Mouse (Mus musculus) heart, adult 2 months (tissue): ENCODE results near the gene D630003M21Rik. TPM values are rescaled to one million over a fixed set of nuclear protein-coding genes. Genes with fewer than 3 reads are reported as not detected.
A peak's percentile ranks its signal among the peaks of the same experiment; 100 is the strongest.

Source experiments
- DNase-seq, 2 experiments: peaks; one replicate each; pipeline ENCODE4 v3.0.0; 2021
- H3K27ac ChIP-seq: fragments of 200-600 bp; 2 replicates; pipeline ENCODE4 v1.8.1; 2022
- H3K27me3 ChIP-seq: fragments of 200-500 bp; 2 replicates; pipeline ENCODE4 v1.6.1; 2012; ENCODE audit warnings: mild to moderate bottlenecking, low read length, inconsistent platforms, mixed read lengths; ENCODE audit not compliant: control insufficient read depth, insufficient read depth
- H3K36me3 ChIP-seq: fragments of 200-500 bp; 2 replicates; pipeline ENCODE4 v1.6.1; 2012; ENCODE audit warnings: low read length, inconsistent platforms; ENCODE audit not compliant: control insufficient read depth, insufficient read depth
- H3K4me1 ChIP-seq: fragments of 200-500 bp; 2 replicates; pipeline ENCODE4 v1.6.1; 2011; ENCODE audit warnings: low read length; ENCODE audit not compliant: control insufficient read depth, insufficient read depth
- H3K4me3 ChIP-seq: fragments of 200-600 bp; 2 replicates; pipeline ENCODE4 v1.8.1; 2022
- H3K79me2 ChIP-seq: fragments of 200-500 bp; replicated peaks from 2 replicates; pipeline ENCODE4 v1.6.1; 2012; ENCODE audit warnings: mild to moderate bottlenecking, inconsistent platforms, low read length, moderate library complexity, mixed read lengths; ENCODE audit not compliant: control insufficient read depth, insufficient read depth
- H3K9ac ChIP-seq: fragments of 200-500 bp; 2 replicates; pipeline ENCODE4 v1.6.1; 2012; ENCODE audit warnings: low read depth, mild to moderate bottlenecking, control low read depth, inconsistent platforms, low read length, mixed read lengths
- CTCF ChIP-seq: fragments of 200-600 bp; IDR thresholded peaks from 2 replicates; pipeline ENCODE4 v1.8.1; 2022; ENCODE audit warnings: antibody characterized with exemption, mild to moderate bottlenecking, moderate library complexity
- EP300 ChIP-seq: fragments of 200-500 bp; IDR thresholded peaks from 2 replicates; pipeline ENCODE4 v1.6.1; 2011; ENCODE audit warnings: low read depth, low read length, control low read depth; ENCODE audit not compliant: insufficient read depth
- POLR2A ChIP-seq: fragments of 200-500 bp; IDR thresholded peaks from 2 replicates; pipeline ENCODE4 v1.6.1; 2011; ENCODE audit warnings: mild to moderate bottlenecking, low read depth, low read length, control low read depth; ENCODE audit not compliant: insufficient read depth
- WGBS: fragments of 180-500 bp; shearing (Covaris S2); methylation state at CpG from one replicate; pipeline ENCODE4 v1.1.7; 2018; 5-methylcytosine and 5-hydroxymethylcytosine counted together
- intact Hi-C: fragments of 180-260 bp; cut with DNase I; formaldehyde crosslinking; loops from one replicate; pipeline ENCODE4 v1.15.1; 2025
- microRNA-seq, 2 experiments: library from miRNA; unstranded; fragments of <30 nt; microRNA quantifications; one replicate each; pipeline ENCODE4 v1.2.0; 2021
- polyA plus RNA-seq: library from polyadenylated mRNA; depleted of rRNA; stranded (reverse); fragments of >200 nt; gene quantifications from 2 replicates; pipeline ENCODE4 v1.2.3, GENCODE M21; 2012; rRNA removed
- total RNA-seq, 2 experiments: library from RNA; stranded (reverse); gene quantifications; 2 replicates each; pipeline ENCODE4 v1.2.3; 2021

The D630003M21Rik gene
- total and polyA plus RNA-seq, 3 experiments = 4.6 to 6.7 (median 6.6) TPM

GRCm38 (mm10) chr2:158140664-158141063 lies 88.4 kb downstream of the D630003M21Rik start:
- 23% methylated on average over 5 of the region's 5 CpGs for WGBS
- TF ChIP-seq POLR2A (no peak), EP300 (peak; percentile 91; the same call in 1 of the 2 replicates)
- Histone ChIP-seq H3K79me2 (no peaks in the 10 kb centered on the region), H3K9ac (peak overlapping the region; percentile 28), H3K4me3 (peak overlapping the region; percentile 9; the same call in 1 of the 2 replicates), H3K27ac (peak overlapping the region; percentile 90), H3K27me3 (no peaks in the 10 kb centered on the region), H3K36me3 (peaks cover 39% of the 10 kb centered on the region), H3K4me1 (peaks cover 48% of the 10 kb centered on the region)
- intact Hi-C loops = loop anchor here (1.0 kb wide), 1 partner anchor 18 kb away; no protein-coding TSS in a partner anchor
- peak in 1 of 2 experiments; percentile 61 for DNase-seq

DNA sequence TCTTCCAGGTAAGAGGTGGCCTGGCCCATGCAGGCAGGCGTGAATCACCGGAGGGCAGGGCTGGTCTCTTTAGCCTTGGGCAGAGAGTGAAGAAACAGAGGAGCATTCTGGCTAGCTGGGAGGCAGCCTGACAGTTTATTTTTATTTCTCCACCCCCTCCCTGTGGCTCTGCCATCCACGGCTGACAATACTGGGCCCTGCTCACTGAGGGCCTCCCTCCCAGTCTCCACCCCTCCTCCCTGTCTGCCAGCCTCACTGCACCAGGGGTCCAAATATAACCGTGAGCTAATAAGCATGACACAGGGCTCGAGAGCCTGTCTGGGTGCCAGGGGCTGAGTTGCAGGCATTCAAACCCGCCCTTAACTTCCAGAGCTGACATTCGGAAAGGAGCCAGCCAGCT lies 89.4 kb downstream of the D630003M21Rik start:
- peaks cover 43% of the 10 kb centered on the region for H3K36me3 ChIP-seq
- H3K4me3 ChIP-seq = no peak overlapping the region
- DNase-seq = peak; percentile 72 to 89
- intact Hi-C loops = no loop called here
- peaks cover 48% of the 10 kb centered on the region for H3K4me1 ChIP-seq
- WGBS = 27% methylated on average over 7 of the region's 7 CpGs
- H3K79me2 ChIP-seq = no peaks in the 10 kb centered on the region
- TF ChIP-seq POLR2A (peak; percentile 67), EP300 (peak; percentile 81), CTCF (no peak)
- peak overlapping the region; percentile 90 for H3K27ac ChIP-seq
- no peaks in the 10 kb centered on the region for H3K27me3 ChIP-seq
- H3K9ac ChIP-seq = peak overlapping the region; percentile 65

- WGBS = 71% methylated on average over 9 of the region's 9 CpGs
- H3K36me3 ChIP-seq = peaks cover 45% of the 10 kb centered on the region
- DNase-seq = peak in 1 of 2 experiments; percentile 31
- intact Hi-C loops = no loop called here
- peak overlapping the region; percentile 90 for H3K27ac ChIP-seq
- TF ChIP-seq CTCF = no peak
- TF ChIP-seq POLR2A = no peak
- TF ChIP-seq EP300 = no peak
- H3K27me3 ChIP-seq = no peaks in the 10 kb centered on the region
- H3K9ac ChIP-seq = peak overlapping the region; percentile 65; the same call in 1 of the 2 replicates
- H3K4me1 ChIP-seq = peaks cover 49% of the 10 kb centered on the region
- H3K4me3 ChIP-seq = no peak overlapping the region
- no peaks in the 10 kb centered on the region for H3K79me2 ChIP-seq
Measured at GRCm38 (mm10) chr2:158138778-158139177, 90.2 kb downstream of the D630003M21Rik start.

- 51% methylated on average over 12 of the region's 12 CpGs for WGBS
Measured at GRCm38 (mm10) chr2:158137771-158138170, 91.3 kb downstream of the D630003M21Rik start.

DNA sequence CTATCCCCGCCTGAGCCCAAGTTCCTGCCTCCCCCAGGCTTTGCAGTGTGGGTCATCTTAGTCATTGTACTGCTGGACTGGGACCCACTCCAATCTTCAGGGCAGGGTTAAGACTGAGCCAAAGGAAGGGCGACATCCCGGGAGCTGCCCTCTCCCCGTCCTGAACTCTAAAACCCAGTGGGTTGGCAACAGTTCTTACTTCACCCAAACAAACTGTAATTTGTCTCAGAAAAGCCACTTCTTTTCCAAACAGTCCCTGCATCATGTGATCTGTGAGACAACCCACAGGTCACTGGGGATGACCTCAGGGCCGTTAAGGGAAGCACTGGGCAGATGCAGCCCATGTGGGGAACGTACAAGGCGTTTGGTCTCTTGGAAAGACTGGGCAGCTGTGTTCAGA lies 92.8 kb downstream of the D630003M21Rik start:
- 9% methylated on average over 7 of the region's 7 CpGs for WGBS
- 0 out of 2 replicates have a peak, but pooled peaks have one; percentile 25 for TF ChIP-seq POLR2A
- peak; percentile 61; the same call in 1 of the 2 replicates for TF ChIP-seq EP300
- no peak for TF ChIP-seq CTCF
- H3K36me3 ChIP-seq = peaks cover 48% of the 10 kb centered on the region
- H3K27ac ChIP-seq = peak overlapping the region; percentile 65
- no peak overlapping the region for H3K9ac ChIP-seq
- intact Hi-C loops = no loop called here
- DNase-seq = peak; percentile 54 to 71
- no peak overlapping the region for H3K4me3 ChIP-seq
- no peaks in the 10 kb centered on the region for H3K27me3 ChIP-seq
- H3K4me1 ChIP-seq = peaks cover 43% of the 10 kb centered on the region
- no peaks in the 10 kb centered on the region for H3K79me2 ChIP-seq

More at GRCm38 (mm10) chr2:158137771-158138170, 91.3 kb downstream of the D630003M21Rik start:
- intact Hi-C loops = no loop called here
- H3K4me1 ChIP-seq = peaks cover 46% of the 10 kb centered on the region
- peaks cover 48% of the 10 kb centered on the region for H3K36me3 ChIP-seq
- no peaks in the 10 kb centered on the region for H3K79me2 ChIP-seq
- no peak overlapping the region for H3K9ac ChIP-seq
- no peak for DNase-seq
- H3K27me3 ChIP-seq = no peaks in the 10 kb centered on the region
- H3K27ac ChIP-seq = peak overlapping the region; percentile 90
- H3K4me3 ChIP-seq = no peak overlapping the region
- no peak for TF ChIP-seq POLR2A
- TF ChIP-seq EP300 = no peak
- no peak for TF ChIP-seq CTCF

DNA sequence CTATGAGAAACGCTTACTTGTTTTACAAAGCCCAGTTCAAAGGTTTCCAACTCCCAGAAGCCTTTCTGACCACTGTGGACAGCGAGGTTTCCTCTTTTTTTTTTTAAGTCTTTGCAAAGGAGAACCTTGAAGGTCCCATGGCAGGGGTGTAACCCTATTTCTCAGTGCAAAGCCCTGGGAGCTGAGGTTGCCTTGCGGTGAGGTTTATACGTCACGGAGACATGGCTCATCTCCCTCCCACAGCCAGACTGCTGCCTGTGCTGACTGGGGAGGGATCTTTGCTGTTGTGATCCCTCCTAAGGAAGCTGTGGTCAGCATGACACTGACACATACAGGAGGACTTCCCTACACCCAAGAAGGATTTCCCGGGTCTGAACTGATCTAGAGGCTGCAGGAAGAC lies 96.0 kb downstream of the D630003M21Rik start:
- H3K27ac ChIP-seq = no peak overlapping the region; the same call in 1 of the 2 replicates

More for the DNA sequence above, 96.0 kb downstream of the D630003M21Rik start:
- Histone ChIP-seq H3K79me2 (no peaks in the 10 kb centered on the region), H3K9ac (no peak overlapping the region), H3K36me3 (peaks cover 52% of the 10 kb centered on the region), H3K4me1 (peaks cover 46% of the 10 kb centered on the region), H3K27me3 (no peaks in the 10 kb centered on the region), H3K4me3 (no peak overlapping the region)
- intact Hi-C loops = no loop called here
- TF ChIP-seq CTCF (no peak), EP300 (no peak), POLR2A (no peak)
- WGBS = 62% methylated on average over 6 of the region's 6 CpGs
- DNase-seq = no peak

Small RNA genes lying within 50 kb of the gene (microRNA-seq; reads per million reads assigned to microRNA genes)
- gene Mir7685 = 0 to 0.39 reads per million in 2 experiments

Other genes starting within 250 kb of the D630003M21Rik start
- 10 to 100 TPM; 24.3 to 25.3 TPM for gene Tti1, start 200.8 kb downstream of the D630003M21Rik start, total RNA-seq
- gene Tti1, start 200.8 kb downstream of the D630003M21Rik start, polyA plus RNA-seq = 17.3 and 25.9 TPM in 2 replicates
- gene Rprd1b, start 200.7 kb downstream of the D630003M21Rik start, total RNA-seq = 10 to 100 TPM; 32.9 to 33.5 TPM
- gene Rprd1b, start 200.7 kb downstream of the D630003M21Rik start, polyA plus RNA-seq = 15.9 and 20.8 TPM in 2 replicates
- gene Tgm2, start 82.8 kb downstream of the D630003M21Rik start, total RNA-seq = 100 to 1,000 TPM; 270 to 286 TPM
- gene Tgm2, start 82.8 kb downstream of the D630003M21Rik start, polyA plus RNA-seq = 155 and 205 TPM in 2 replicates
- gene Bpi, start 28.9 kb upstream of the D630003M21Rik start, total RNA-seq = under 1 TPM in 1 of 2 experiments, not detected in 1; 0.13 TPM
- gene Bpi, start 28.9 kb upstream of the D630003M21Rik start, polyA plus RNA-seq = not detected in 2 replicates
- 1 to 10 TPM; 5.0 to 6.4 TPM for gene Lbp, start 77.3 kb upstream of the D630003M21Rik start, total RNA-seq
- 22.4 and 27.1 TPM in 2 replicates for gene Lbp, start 77.3 kb upstream of the D630003M21Rik start, polyA plus RNA-seq
- gene Snhg11, start 146.4 kb upstream of the D630003M21Rik start, total RNA-seq = under 1 TPM in 1 of 2 experiments, not detected in 1; 0.05 TPM
- 0.55 and 1.1 TPM in 2 replicates for gene Snhg11, start 146.4 kb upstream of the D630003M21Rik start, polyA plus RNA-seq
- 10 to 100 TPM; 33.7 to 34.5 TPM for gene Ralgapb, start 180.6 kb upstream of the D630003M21Rik start, total RNA-seq
- gene Ralgapb, start 180.6 kb upstream of the D630003M21Rik start, polyA plus RNA-seq = 14.6 and 32.2 TPM in 2 replicates